Mouse (Mus musculus) embryo, embryonic 11 days (tissue): ENCODE measurements around the gene Rps6kb2.

ENCODE experiments used
- DNase-seq: peaks from one replicate; pipeline ENCODE4 v3.0.0-alpha.2; 2015

The Rps6kb2 gene

DNA sequence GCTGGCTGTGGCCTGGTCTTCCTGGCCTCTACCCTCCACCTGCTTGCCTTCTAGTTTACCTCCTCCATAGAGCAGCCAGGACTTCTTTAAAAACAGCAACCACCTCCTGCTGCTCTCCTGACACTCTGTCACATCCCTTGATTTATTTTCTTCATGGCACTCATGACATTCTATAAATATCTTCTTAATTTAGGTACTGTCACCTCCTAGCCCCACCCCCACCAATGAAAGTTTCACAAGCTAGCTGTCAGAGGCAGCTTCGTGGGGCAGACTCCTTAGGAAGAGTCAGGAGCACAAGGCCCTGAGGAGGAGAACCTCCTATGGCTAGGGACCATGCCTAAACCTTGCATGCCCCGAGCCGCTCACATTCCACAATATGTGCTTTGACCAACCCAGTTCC is 24.1 kb upstream of the Rps6kb2 start:
- DNase-seq: no peak

DNA sequence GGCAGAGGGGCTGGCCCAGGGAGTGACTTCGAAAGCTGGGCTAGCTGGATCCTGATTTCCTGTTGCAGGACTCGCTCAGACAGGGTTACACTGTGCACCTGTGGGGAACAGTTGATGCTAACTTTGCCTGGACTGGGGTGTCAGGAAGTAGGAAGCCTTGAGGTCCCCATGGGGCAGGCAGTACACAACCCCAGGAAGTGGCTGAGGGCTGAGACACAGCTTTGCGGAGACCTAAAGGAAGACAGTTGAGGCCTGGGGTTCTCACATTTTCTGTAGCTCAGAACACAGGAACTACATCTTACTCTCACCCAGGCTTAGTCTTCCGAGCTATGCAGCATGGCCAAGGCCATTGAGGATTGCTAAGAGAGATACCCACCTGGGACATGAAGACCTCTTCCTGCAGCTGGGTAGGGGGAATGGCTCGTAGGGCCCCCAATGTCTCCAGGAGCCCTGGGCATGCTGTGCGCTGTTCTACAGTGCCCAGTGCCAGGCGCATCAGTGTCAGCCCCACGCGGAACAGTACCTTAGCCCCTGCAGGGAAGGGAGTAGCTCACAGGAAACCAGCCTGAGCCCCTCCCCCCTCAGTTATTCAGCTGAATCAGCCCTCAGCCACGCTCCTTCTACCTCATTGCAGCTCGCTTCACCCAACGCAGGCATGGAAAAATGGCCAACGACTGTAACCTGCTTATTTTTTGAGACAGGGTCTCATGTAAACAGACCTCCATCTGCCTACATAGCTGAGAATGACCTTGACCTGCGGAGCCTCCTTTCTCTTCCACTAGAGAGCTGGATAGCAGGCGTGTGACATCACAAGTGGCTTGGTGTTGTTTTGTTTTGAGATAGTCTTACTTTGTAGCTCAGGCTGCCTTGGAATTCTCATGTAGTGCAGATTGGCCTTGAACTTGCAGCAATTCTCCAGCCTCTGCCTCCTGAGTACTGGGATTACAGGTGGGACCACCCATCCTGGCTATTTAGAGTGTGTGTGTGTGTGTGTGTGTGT is 22.1 kb upstream of the Rps6kb2 start:
- DNase-seq: peak; percentile 30

DNA sequence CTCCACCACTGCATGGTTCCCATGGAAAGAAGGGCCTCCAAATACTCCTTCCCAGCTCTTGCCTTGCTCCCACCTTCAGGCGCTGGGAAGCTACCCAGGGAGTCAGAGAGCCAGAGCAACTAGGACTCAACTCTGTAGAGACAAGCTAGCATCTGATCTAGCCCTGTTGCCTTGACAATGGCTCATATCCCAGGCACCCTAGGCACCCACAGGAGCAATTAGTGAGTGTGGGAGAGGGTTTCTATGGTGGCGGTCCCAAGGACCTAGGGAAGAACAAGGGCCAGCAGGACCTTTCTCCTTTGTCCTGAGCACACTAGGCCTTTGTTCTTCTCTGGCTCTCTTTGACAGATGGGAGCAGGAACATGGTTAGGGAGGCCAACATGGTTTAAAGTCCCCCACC is 20.5 kb upstream of the Rps6kb2 start:
- DNase-seq: no peak

DNA sequence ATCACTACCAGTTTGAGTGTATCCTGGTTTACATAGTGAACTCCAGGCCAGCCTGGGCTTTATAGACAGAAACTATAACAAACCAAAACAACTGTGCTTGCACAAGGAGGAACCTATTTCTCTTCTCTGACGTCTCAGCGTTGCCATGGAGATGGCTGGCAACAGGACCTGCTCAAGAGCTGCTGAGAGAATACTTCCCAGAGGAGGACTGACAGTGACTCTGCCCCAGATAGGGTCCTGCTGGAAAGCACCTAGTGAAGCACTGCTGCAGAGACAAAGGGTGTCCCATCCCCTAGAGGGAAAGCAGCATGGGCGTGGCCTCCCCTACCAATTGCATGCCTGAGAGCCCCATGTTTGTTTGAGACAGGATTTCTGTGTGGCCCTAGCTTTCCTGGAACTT is 18.7 kb upstream of the Rps6kb2 start:
- DNase-seq: peak; percentile 46

DNA sequence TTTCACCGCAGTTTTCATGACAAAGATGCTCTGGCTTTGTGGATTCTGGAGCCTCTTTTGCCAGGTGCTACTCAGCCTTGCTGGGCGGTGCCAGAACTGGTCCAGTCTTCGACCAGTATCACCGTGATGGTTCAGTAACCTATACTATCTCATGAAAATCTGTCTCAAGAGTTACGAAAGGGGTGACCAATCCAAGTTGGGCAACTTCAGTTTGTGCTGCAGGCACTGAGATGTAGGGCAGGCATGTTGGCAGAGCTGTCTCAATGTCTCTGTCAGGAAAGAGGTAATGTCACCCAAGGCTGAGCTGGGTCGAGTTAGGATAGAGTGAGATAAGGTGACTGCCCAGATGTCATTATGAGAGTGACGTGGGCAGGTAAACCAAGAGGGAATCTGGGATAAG is 17.3 kb upstream of the Rps6kb2 start:
- DNase-seq: no peak

DNA sequence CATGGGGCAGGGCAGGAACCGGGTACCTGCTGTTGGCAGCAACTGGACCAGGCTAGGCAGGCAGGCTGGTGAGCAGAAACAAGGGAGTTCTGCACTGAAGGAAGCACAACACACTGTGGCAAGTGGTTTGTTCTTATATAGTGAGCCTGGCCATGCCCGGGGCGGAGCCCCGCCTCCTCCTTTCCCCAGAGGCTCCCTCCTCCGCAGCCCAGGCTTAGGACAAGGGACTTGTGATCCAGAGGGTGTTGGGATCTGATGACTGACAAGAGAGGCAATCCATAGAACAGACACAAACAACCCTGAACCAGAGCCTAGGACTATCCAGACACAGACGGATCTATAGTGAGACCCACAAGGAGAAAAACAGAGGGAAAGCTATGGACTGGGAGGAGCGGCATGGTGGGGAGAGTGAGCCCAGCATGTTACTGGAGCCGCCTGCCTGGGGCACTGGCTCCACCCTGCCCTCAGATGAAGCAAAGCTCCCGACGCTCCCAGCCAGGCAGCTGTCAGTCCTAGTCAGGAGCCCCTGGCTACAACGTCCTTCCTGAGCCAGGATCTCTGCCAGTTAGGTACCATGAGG is 12.3 kb upstream of the Rps6kb2 start, which contains the start of gene Carns1:
Gene Carns1 (minus strand): TSS at position 112 of the 580 bp plus-strand sequence.
- peak; percentile 50 for DNase-seq

DNA sequence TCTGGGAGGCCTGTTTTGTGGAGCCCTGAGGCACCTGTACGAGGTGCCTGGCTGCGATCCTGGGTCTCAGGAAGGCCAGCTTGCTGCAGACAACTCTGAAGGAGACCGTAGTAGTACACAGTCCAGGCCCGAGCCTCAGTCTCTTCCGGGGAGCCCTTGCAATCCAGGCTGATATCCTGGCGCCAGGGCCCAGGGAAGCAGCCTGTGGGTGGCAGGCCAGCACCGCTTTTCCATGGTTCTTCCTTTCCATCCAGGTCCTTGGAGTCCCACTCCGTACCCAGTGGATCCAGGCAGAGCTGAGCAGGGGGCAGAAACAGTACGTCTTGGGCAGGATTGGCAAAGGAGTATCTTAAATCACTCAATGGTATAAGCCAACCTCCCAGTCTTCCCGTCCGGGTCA is 9.8 kb upstream of the Rps6kb2 start:
- no peak for DNase-seq

DNA sequence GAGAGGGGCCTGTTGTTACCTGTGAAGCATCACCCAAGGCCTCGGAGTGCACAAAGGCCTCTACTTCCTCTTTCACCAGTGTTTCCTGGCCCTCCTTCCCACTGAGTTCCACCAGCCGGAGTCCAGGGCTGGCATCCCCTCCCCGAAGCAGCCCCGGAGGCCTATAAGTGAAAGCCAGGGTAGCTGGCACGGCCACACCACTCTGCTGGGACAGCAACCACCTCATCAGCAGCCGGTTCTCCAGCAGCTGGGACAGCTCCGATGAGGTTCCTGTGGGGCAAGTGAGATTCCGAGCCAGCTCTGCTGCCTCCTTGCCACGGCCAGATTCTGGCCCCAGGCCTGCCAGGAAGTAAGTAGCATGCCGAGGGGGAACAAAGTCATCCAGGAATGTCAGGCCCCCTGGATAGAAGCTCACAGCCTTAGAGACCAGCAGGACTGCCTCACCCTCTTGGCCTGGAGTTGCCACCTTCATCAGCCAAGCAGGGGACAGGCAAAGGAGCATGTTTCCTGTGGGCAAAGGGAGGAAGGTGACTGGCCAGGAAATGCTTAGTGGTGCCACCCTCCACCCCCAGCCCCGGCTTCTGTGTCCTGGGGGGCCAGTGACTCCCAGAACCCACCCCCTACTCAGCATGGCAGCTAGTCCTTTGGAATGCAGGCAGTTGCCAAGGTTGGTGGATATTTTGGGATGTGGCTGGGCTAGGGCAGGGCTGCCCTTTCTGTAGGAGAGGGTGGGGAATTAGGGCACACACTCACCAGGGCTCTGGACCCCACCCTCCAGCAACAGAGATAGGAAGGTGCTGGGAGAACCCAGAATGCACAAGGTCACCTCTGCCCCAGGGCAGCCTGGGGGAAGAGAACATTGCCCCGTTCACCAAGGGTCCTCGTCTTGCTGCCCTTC is 8.5 kb upstream of the Rps6kb2 start:
- no peak for DNase-seq

DNA sequence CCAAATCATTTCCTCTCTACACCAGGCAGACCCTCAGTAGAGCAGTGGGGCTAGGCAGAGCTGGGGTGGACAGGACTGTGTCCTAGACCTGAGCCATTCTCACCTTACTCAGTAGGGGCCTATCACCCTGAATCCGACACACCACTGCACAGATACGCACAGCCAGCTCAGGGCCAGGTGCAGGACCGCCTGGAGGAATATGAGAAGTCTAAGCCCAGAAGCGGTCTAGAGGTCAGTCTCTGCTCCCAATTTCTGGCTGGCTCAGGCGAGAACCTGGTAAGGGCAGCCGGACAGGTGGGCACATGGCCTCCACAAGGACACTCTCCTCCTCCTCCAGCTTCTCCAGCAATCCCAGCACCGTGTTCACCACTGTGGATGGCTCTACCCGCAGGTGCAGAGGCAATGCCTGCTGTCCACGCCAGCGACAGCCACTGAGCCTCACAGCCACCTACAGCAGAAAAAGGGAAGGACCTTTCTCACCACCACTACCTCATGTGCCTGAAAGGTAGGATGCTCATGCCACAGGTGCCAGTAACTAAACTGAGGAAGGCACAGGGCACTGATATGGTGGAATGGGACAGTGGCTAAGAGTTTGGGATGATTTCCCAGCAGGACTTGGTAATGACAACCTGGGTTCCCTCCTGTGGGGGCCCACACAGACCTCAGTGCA is 7.7 kb upstream of the Rps6kb2 start:
- no peak for DNase-seq

DNA sequence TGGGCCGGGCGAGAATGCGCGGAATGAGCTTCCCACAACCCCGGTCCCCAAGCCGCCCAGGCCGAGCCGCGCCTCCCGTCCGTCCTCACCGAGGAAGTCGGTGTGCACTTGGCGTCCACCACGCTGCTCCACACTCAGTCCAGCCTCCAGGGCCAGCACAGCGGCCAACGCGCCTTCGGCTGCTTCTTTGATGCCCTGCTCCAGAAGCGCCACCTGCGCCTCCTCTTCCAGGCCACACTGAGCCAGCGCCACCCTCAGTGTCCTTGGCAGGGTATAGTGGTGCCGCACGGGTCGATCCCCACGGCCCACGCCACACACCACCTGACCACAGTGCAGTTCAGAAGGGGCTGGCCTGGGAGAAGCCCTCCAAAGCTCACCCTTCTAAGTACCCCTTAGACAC is 6.7 kb upstream of the Rps6kb2 start:
- DNase-seq: no peak

DNA sequence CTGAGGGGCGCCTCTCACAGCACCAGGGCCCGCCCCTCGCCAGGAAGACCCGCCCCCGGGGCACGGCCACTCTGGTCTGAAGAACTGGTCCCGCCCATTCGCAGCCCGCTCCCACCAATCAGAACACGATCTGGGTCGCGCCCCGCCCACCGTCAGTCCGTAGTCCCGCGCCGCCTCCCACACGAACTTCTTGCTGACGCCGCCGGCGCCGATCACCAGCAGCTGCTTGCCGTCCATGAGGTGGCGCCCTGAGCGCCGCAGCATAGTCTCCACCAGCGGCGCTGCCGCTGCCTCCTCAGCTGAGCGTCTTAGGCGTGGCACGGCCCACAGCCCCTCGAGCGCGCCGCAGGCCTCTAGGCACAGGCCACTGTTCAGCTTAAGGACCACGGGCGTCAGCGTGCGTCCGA is 6.2 kb upstream of the Rps6kb2 start:
- DNase-seq: peak; percentile 99

DNA sequence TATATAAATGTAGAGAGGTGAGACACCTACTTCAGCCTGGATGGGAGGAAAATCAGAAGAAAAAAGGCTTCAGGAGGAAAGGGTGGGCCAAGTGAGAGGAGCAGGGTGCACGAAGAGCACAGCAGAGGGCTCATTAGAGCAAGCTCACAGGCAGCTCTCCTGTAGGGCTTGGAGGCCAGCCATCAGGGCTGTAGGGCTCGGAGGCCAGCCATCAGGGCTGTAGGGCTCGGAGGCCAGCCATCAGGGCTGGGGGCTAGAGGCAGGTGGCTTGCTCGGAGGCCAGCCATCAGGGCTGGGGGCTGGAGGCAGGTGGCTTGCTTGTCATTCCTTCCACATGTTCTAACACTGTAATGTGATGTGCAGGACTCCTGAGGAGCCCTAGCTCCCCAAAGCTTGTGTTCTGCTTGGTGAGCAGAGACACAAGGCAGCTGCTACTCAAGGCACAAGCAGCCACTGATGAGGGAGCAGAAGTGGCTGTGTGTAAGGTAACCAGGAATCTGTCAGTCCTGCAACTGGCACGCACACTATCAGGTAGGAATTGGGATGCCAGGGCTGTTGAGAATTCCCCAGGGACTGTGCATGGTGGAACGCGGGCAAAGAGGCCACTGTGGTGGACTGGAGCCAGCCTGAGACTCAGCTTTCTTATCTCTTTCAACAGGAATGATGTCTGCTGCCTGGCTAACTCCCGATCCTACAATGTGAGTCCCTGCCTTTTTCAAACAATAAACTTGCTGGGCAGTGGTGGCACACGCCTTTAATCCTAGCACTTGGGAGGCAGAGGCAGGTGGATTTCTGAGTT is 3.7 kb upstream of the Rps6kb2 start:
- no peak for DNase-seq

DNA sequence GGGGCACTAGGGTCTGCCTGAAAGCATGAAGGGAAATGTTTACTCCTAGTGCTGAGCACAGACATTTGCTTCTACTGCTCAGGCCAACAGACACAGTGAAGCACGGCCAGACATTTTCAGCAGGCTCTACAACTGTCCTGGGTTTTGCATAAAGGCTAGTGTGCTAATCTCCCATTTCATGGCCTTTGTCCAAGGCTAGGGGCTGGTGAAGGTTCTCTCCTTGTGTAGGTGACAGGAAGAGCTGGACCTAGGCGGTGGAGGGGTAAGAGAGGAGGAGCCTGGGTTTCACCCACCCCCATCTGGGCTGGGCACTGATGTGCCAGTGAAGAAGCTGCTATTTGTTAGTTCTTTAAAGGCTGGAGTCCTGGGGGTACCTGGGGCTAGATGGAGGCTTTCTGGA is 1.6 kb upstream of the Rps6kb2 start:
- no peak for DNase-seq

DNA sequence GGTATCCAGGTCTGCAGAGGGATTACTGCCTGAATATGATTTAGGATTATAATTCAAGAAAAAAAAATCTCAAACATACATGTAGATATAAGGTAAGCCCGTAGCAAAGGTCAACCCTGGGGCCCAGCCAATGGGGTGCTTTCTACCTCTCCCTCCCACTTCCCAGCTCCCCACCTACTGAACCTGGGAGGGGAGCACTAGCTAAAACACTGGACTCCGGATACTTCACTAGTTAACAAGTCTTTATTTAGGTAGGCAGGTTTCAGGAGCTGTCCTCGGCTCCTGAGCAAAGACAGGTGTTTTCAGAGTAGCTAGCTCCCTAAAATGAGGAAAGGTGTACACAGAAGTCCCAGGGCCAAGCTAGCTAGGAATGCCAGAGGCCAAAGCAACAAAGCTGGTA is 946 bp upstream of the Rps6kb2 start:
- no peak for DNase-seq

DNA sequence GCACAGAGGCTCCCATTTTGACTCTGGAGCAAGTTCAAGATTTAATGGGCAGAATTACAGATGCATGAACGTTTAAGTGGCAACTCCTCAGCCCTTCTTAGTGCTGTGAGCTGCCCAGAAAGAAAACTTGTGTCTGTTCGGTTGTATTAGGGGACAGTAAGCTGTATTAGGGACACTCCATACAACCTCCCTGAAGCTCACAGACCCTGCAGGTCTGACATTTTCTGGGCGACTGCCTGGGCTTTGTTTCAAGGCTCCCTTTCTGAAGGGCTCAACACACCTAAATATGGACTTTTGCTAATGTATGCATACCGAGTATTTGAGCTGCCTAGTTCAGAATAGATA is 361 bp upstream of the Rps6kb2 start:
- DNase-seq: no peak

DNA sequence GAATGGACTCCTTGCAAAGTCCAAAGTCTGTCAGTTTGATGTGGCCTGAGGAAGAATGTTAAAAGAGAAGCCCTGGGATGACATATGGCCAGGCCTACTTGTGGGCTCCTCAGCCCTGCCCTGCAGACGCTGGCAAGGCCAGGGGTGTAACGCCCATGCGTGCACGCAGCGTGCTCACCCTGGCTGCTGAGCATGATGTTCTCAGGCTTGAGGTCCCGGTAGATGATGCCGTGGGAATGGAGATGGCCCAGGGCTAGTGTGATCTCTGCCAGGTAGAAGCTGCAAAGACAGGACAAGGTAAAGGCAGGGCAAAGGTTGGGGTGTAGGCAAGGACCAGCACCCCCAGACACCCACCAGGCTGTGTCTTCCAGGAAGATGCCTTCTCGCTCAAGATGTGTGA is 4.1 kb downstream of the Rps6kb2 start:
- DNase-seq: no peak

DNA sequence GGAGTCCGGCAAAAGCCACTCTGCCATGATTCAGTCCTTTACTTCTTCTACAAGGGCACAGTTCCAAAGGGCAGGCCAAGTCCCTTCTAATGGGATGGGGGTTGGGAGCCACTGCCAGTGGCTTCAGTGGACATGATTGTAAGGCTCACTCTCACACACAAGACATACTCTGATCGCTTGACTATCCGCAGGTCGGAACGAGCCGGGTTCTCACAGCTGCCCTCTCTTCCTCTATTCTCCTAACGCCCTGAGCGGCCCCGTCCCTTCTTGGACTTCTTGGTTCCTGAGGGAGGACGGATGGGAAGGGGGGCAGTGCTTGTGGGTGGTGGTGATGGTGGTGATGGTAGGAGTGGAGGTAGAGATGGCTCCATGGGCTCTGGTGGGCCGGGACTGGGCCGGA is 6.4 kb downstream of the Rps6kb2 start:
- no peak for DNase-seq

DNA sequence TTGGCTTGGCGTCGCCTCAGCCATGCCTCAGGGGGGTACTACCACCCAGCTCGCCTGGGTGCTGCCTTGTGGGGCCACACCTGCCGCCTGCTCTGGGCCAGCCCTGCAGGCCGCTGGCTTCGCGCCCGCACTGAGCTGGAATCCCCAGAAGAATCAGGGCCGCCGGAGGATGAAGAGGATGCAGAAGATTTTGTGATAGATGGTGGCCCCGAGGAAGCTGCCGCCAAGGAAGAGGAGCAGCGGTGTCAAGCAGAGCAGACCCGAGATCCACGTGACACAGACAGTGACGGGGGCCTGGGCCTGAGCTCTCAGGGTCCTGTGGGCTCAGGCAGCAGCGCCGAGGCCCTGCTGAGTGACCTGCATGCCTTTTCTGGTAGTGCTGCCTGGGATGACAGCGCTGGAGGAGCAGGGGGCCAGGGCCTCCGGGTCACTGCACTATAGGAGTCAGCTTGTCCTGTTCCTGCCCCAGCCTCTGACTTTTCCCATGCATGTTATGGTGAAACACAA is 7.0 kb downstream of the Rps6kb2 start:
- no peak for DNase-seq

DNA sequence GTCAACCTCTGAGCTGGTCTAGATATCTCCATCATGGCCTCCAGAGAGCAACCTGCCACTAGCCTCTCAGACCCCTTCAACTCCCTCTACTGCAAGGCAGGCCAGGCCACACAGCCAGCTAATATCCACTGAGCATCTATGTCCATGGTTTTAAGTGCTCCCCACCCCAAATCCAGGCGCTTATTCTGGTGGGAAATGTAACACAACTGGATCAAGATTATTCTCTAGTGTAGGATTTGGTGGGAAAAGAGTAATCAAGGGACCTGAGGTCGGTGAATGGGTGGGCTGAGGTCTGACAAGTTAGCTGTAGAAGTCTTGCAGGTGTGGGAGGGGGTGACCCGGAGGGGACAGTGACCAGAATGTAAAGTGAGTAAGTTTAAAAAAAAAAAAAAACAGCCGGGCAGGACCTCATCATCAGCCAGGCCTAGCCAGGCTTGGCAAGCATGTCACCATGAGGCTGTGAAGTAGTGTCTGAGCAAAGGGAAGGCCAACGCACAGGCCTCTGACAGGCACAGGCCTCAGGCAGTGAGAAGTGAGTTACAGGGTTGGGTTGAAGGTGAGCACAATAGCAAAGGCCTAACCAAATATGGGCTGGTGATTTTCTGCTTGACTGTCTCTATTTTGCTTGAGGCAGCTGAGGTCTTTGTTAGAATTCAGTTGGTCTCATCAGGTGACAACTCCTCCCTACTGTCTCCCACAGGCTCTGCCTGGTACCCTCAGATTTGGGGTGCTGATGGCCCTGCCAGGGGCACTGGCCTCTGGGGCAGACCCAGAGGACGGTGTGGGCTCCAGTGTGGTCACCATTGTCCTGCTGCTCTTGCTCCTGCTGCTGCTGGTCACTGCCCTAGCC is 7.7 kb downstream of the Rps6kb2 start:
- no peak for DNase-seq

DNA sequence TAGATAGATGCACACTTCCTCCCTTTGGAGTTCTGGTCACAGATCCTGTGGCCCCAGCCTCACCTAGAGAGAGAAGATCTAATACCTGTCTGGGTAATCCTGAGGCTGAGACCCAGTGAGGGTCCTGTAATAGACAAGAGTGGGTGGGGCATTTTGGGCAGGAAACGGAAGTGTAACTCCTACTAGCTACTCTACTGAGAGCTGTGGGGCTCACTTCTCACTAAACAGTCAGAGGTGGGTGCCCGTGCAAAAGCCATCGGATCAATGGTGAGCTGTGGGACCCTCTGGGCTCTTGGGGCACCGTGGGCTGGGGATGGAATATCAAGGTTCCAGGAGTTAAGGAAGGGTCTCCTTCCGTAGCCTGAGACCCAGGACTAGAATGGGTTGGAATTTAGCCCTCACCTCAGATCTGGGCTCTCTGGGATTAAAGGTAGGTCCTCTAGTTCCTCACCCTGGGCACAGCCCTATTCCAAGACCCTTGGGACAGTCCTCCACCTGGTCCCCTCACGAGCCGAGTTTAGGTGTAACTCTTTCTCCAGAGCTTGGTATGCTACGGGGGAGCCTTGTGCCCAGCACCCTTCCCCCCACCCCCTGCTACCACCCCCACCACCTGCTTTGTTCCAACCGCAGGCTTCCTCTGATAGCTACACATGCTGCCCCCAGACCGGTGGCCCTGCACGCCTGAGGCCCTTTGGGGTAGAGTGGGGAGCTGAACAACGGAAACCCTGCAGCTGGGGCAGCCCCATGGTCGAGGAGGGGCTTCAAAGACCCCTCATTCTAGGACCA is 8.5 kb downstream of the Rps6kb2 start:
- DNase-seq: no peak
